ENCODE assay signal across 9 mouse cellular contexts in the genomic region with DNA sequence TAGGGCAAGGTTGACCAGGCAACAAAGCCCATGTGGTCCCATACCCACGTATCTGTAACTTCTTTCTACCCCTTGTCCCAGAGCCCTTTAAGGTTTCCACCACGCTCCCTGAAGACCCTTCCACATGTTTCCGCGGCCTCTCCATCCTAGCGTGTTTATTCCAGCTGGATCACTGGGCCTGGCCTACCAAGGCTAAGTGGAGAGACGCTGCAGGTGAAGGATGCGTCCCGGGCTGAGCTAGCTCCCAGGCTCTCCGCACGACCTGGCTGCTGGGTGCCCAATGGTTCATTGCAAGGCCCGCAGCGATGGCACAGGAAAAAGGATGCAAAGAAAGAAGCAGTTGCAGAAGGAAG. TPM values are rescaled to one million over a fixed set of nuclear protein-coding genes. Genes with fewer than 3 reads are reported as not detected.
DNase-seq lines count a peak whose midpoint lies in the region; ATAC-seq and TF ChIP-seq lines count a peak whose summit lies in the region.
"Had no signal": no experiment of that assay in that cellular context is flagged by ENCODE, and none has a peak within 500 bp of the region (broad histone marks: within the 10 kb centered on the region; RNA-seq: fewer than 3 reads in every experiment).

No protein-coding gene starts in this region.

- peak; percentile 41; the same call in 1 of the 2 replicates for ATAC-seq in heart, embryonic 14.5 days (ENCODE audit: insufficient number of reproducible peaks, insufficient read depth, low FRiP score, low read depth)
- peak; percentile 73; the same call in 1 of the 2 replicates for ATAC-seq in forebrain, embryonic 15.5 days (replicated peaks)
- ATAC-seq in liver, embryonic 15.5 days (ENCODE audit: insufficient read depth), result no peak

- peak overlapping the region; percentile 72 for H3K4me2 ChIP-seq in heart, embryonic 14.5 days (ENCODE audit: low read length)
- peak overlapping the region; percentile 75 for H3K4me2 ChIP-seq in forebrain, embryonic 15.5 days (replicated peaks)
- peak overlapping the region; percentile 72 for H3K4me2 ChIP-seq in liver, embryonic 15.5 days

- H3K4me3 ChIP-seq in heart, embryonic 14.5 days (ENCODE audit: control insufficient read depth in 1 of 2, insufficient read depth in 1 of 2, low read depth in 1 of 2, low read length in 2 of 2), result peak overlapping the region; percentile 67 to 70
- H3K4me3 ChIP-seq in ES-Bruce4 (ENCODE audit: low read depth, low read length), result peak overlapping the region; percentile 75
- peak overlapping the region; percentile 93 for H3K4me3 ChIP-seq in forebrain, embryonic 15.5 days
- peak overlapping the region; percentile 61 for H3K4me3 ChIP-seq in liver, embryonic 15.5 days (replicated peaks)

- no peak for TF ChIP-seq CTCF in ES-Bruce4 (IDR thresholded peaks at IDR 0.05; ENCODE audit: low read depth, low read length)

- H3K9me3 ChIP-seq in heart, embryonic 14.5 days (ENCODE audit: control insufficient read depth, low read length), result no peaks in the 10 kb centered on the region
- H3K9me3 ChIP-seq in ES-Bruce4 (replicated peaks; ENCODE audit: control insufficient read depth, insufficient read depth, low read length, poor library complexity, severe bottlenecking), result no peaks in the 10 kb centered on the region
- H3K9me3 ChIP-seq in forebrain, embryonic 15.5 days, result no peaks in the 10 kb centered on the region
- no peaks in the 10 kb centered on the region for H3K9me3 ChIP-seq in liver, embryonic 15.5 days (replicated peaks)
- H3K9me3 ChIP-seq: G1E had no signal

- no peaks in the 10 kb centered on the region for H3K36me3 ChIP-seq in heart, embryonic 14.5 days (ENCODE audit: control insufficient read depth, insufficient read depth, low read length)
- H3K36me3 ChIP-seq in ES-Bruce4 (ENCODE audit: control insufficient read depth, insufficient read depth, low read length, poor library complexity, severe bottlenecking), result no peaks in the 10 kb centered on the region
- no peaks in the 10 kb centered on the region for H3K36me3 ChIP-seq in forebrain, embryonic 15.5 days
- H3K36me3 ChIP-seq in liver, embryonic 15.5 days (replicated peaks), result no peaks in the 10 kb centered on the region
- H3K36me3 ChIP-seq: G1E had no signal

- 13% methylated on average over 12 of the region's 12 CpGs for WGBS in heart, embryonic 14.5 days
- 3% methylated on average over 12 of the region's 12 CpGs for WGBS in forebrain, embryonic 15.5 days
- 15% methylated on average over 12 of the region's 12 CpGs for WGBS in liver, embryonic 15.5 days (ENCODE audit: insufficient replicate concordance)

- intact Hi-C loops in heart, postnatal 36 days (cut with DNase I), result no loop called here

- H3K27me3 ChIP-seq in heart, embryonic 14.5 days (ENCODE audit: control insufficient read depth, insufficient read depth, low read length), result no peaks in the 10 kb centered on the region
- H3K27me3 ChIP-seq in ES-Bruce4 (ENCODE audit: control insufficient read depth, insufficient read depth, low read length, poor library complexity, severe bottlenecking), result no peaks in the 10 kb centered on the region
- no peaks in the 10 kb centered on the region for H3K27me3 ChIP-seq in forebrain, embryonic 15.5 days
- H3K27me3 ChIP-seq in liver, embryonic 15.5 days, result peaks cover 26% of the 10 kb centered on the region

- no peak for TF ChIP-seq EP300 in ES-Bruce4 (IDR thresholded peaks at IDR 0.05; ENCODE audit: insufficient read depth, low read depth, low read length)

- peak overlapping the region; percentile 79 for H3K9ac ChIP-seq in heart, embryonic 14.5 days (ENCODE audit: low read length)
- H3K9ac ChIP-seq in ES-Bruce4 (ENCODE audit: low read depth, poor library complexity, severe bottlenecking), result peak overlapping the region; percentile 91
- H3K9ac ChIP-seq in forebrain, embryonic 15.5 days (replicated peaks), result peak overlapping the region; percentile 92
- H3K9ac ChIP-seq in liver, embryonic 15.5 days, result no peak overlapping the region

- H3K4me1 ChIP-seq in heart, embryonic 14.5 days (ENCODE audit: control insufficient read depth in 2 of 2, insufficient read depth in 2 of 2, low read length in 2 of 2), result peaks cover 2 to 9% of the 10 kb centered on the region in 2 experiments
- no peaks in the 10 kb centered on the region for H3K4me1 ChIP-seq in ES-Bruce4 (ENCODE audit: control insufficient read depth, insufficient read depth, low read length)
- H3K4me1 ChIP-seq in forebrain, embryonic 15.5 days, result peaks cover 46% of the 10 kb centered on the region
- H3K4me1 ChIP-seq in liver, embryonic 15.5 days (replicated peaks), result peaks cover 8% of the 10 kb centered on the region; the same call in 1 of the 2 replicates

- no peak overlapping the region for H3K27ac ChIP-seq in heart, embryonic 14.5 days (replicated peaks in 1 of 2; ENCODE audit: control insufficient read depth in 1 of 2, insufficient read depth in 1 of 2, low read depth in 2 of 2, low read length in 2 of 2)
- H3K27ac ChIP-seq in ES-Bruce4 (ENCODE audit: insufficient read depth, low read length), result no peak overlapping the region
- peak overlapping the region; percentile 93 for H3K27ac ChIP-seq in forebrain, embryonic 15.5 days (replicated peaks)
- H3K27ac ChIP-seq in liver, embryonic 15.5 days (replicated peaks), result no peak overlapping the region

- DNase-seq in heart, postnatal 36 days, result no peak
- DNase-seq in urinary bladder, postnatal 14 days (ENCODE audit: low spot score), result no peak
- no peak for DNase-seq in thymus, postnatal 36 days
- no peak for DNase-seq in ovary, postnatal 36 days (ENCODE audit: low spot score)

- no peak for TF ChIP-seq POLR2A in ES-Bruce4 (IDR thresholded peaks at IDR 0.05; ENCODE audit: insufficient read depth, low read length)

RNA-seq across cellular contexts. Expression of a gene that starts 0.3 kb away (rescaled TPM):
- 10.1 and 10.6 TPM in 2 replicates for polyA plus RNA-seq in heart, embryonic 14.5 days (2014; fragmentation: Nextera tagmentation; extraction: Ambion mirVana)
- total RNA-seq in heart, postnatal 36 days (2021), result 10 to 100 TPM; 43.6 to 47.7 TPM
- polyA plus RNA-seq in ES-Bruce4 (2011; ENCODE audit: insufficient read depth, insufficient read length, low read depth, missing spikeins), result 7.5 and 9.2 TPM in 2 replicates
- polyA plus RNA-seq in forebrain, embryonic 15.5 days (2015; fragmentation: Nextera tagmentation; extraction: Ambion mirVana), result 47.6 and 52.3 TPM in 2 replicates
- polyA plus RNA-seq in liver, embryonic 15.5 days (2015; fragmentation: Nextera tagmentation; extraction: Ambion mirVana), result 1.2 and 2.3 TPM in 2 replicates
- polyA plus RNA-seq: G1E had no signal
